Mouse (Mus musculus) T-cell, adult 2 months (primary cell): ENCODE results near the gene Kcnip1.
A peak's percentile ranks its signal among the peaks of the same experiment; 100 is the strongest.

Experiments used
- DNase-seq: peaks from one replicate; pipeline ENCODE4 v3.0.0; 2022; ENCODE audit warnings: low spot score

Gene Kcnip1

DNA sequence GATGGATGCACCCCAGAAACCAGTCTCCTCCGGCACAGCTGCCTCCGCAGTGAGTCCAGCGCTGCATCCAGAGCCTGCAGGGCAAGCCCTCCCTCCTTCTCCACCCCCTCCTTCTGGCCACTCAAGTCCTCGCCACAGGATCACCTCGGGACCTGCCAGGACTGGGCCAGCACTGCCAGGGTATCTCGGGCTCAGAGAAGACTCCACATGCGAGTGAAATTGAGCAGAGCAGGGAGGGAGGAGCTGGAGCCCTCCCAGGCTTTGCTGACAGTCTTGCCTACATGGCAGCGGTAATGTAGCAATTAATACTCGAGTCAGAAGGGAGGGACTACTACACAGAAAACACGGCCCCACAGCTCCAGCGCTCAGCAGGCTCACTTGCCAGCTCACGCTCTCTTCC, at the start of gene Kcnip1:
Kcnip1 (minus strand) TSS at position 215 of the 400 bp plus-strand sequence.
- no peak for DNase-seq

DNA sequence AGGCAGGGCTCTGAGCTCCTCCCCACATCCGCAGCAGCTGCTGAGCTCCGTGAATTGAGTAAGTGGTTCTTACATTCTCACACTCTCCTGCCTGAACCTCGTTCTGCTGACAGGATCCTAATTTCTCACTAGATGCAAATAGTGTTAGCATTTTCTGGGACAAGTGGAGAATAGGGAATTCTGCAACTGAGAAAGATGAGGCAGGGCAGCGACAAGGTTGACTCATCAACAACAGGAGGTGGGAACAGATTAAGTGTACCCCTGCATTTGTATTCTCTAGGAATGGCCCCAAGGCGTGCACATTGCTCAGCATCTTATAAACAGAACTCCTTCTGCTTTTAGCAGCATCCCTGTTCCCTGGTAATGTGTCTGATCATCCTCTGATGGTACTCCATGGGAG, 47.1 kb upstream of the Kcnip1 start:
- DNase-seq, result no peak

- no peak for DNase-seq
Measured at GRCm38 (mm10) chr11:34035909-34036658, 43.1 kb upstream of the Kcnip1 start.

- no peak for DNase-seq
Measured at GRCm38 (mm10) chr11:34034794-34035193, 41.8 kb upstream of the Kcnip1 start.

DNA sequence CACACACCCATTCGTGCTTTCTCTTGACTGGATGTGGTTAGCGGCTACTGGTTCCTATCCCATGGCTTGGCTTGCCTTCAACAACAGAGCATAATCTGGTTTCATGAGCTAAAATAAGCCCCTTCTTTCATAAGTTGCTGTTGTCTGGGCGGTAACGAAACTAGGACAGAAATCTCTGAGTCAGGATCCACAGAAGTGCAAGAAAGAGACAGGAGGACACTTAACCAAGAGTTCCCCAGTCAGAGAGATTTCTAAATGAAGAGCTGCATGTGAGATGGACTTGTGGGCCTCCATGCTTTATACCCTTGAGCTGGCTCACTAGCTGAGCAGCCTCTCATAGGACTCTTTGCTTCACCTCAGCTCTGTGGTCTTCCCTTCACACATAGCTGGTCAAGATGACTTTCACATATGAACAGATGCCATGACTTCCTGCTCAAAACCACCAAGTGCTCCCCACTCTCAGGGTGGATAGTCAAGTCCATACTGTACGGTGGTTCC, 41.1 kb upstream of the Kcnip1 start:
- DNase-seq, result peak; percentile 38

DNA sequence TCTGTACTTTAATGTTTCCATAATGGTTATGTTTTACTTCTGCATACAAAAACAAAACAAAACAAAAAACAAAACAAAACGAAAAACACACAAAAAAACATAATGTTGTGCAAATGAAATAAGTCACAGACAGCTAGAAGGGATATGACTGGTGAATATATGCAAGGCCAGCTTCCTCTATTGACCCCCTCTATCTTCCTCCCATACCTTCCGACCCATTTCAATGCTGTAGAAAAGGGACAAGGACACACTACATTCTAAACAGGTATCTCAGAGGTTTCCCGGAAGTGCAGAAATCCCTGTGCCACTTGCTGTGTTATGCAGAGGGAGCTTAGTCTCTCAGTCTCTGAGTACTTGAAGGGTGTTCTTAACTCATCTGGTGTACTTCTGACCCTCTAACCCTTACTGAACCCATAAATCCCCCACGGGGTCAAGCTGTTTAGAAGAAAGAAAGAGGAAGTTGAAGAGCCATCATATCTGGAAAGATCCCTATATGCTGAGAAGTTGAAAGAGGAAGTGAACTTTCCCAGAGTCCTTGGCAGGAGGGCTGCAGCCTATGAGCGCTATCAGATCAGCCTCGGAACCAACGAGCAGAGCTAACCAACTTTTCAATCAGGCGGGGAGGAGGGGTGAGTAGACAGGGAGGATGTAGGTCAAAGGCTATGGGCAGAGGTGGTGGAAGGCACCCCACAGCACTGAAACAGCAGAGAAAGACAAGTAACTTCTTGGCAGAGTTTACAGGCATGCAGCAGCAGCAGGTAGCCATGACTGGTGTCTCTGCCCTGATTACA, 38.3 kb upstream of the Kcnip1 start:
- DNase-seq, result peak; percentile 60

DNA sequence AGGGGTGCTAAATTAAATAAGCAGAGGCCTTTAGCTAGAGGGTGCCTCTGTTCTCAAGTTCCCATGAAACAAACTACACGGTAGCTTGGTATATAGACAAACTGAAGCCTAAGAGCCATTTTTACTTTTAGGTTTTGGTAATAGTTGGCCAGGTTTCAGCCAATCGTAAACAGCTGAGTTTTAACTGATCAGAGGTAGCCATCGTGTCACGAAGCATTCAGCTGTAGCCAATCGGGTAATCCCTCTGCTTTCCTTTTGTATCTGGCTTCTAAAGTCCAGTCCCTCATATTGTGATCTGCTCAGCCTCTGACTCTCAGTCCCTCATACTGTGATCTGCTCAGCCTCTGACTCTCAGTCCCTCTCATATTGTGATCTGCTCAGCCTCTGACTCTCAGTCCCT, 36.7 kb upstream of the Kcnip1 start:
- no peak for DNase-seq

DNA sequence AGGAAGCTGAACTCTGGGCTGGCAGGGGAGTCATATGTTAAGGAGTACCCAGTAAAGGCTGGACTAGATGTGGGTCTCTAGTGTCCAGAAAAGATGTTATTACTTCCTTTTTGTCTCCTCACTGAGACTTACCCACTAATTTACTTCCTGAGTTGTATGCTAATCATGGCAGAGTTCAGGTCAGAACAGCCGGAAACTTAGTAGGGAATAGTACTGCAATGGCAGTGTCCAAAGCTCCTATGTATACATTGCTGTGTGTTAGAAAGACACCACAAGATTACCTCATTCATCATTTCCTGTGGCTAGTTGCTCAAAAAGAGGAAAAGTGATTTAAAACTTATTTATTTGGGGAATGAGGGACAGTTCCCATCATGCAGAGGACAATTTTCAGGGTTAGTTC, 32.1 kb upstream of the Kcnip1 start:
- no peak for DNase-seq

- no peak for DNase-seq
Measured at GRCm38 (mm10) chr11:34012007-34012652, 19.2 kb upstream of the Kcnip1 start.

- peak; percentile 70 for DNase-seq
Measured at GRCm38 (mm10) chr11:34010859-34011172, 17.9 kb upstream of the Kcnip1 start.

- DNase-seq, result peak; percentile 74
Measured at GRCm38 (mm10) chr11:34010133-34010858, 17.3 kb upstream of the Kcnip1 start.

- peak; percentile 59 for DNase-seq
Measured at GRCm38 (mm10) chr11:34009316-34010087, 16.6 kb upstream of the Kcnip1 start.

- DNase-seq, result peak; percentile 78
Measured at GRCm38 (mm10) chr11:34008702-34009101, 15.8 kb upstream of the Kcnip1 start.

DNA sequence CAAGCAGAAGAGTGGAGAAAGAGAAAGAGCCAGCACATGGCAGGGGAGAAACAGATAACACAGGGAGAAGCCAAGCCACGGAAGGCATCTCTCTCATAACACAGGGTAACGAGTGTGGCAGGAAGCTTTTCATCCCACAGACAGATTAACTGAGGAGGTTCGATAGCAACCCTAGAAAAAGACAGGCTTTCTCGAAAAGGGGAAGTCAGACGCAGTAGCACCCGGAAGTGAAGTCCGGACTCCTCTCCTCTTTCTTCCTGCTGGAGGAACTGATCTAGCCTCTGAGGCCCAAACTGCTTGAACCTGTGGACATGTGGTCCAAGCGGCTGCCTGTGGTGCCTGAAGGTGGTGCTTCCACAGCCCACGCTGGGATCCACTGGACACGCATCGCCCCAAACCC, 15.3 kb upstream of the Kcnip1 start:
- DNase-seq, result peak; percentile 66

DNA sequence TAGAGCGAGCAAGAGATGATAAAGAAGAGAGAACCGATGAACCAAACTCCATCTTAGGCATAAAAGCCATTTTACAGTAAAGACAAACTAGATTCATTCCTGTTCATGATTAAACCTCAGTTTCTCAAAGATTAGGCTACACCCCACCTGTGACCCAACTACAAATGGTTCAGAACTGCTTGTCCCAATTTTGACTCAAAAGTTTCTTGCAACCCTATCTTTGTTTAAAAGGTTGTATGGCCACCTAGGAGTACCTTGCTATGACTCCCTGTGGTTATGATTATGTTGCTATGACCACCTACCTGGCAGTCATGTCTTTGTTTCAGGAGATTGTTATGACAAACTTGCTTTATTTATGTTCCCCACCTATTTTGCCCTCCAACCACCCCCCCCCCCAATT, 14.7 kb upstream of the Kcnip1 start:
- DNase-seq, result no peak

GRCm38 (mm10) chr11:34002593-34002965, 9.6 kb upstream of the Kcnip1 start:
- no peak for DNase-seq

GRCm38 (mm10) chr11:34001938-34002592, 9.1 kb upstream of the Kcnip1 start:
- peak; percentile 63 for DNase-seq

DNA sequence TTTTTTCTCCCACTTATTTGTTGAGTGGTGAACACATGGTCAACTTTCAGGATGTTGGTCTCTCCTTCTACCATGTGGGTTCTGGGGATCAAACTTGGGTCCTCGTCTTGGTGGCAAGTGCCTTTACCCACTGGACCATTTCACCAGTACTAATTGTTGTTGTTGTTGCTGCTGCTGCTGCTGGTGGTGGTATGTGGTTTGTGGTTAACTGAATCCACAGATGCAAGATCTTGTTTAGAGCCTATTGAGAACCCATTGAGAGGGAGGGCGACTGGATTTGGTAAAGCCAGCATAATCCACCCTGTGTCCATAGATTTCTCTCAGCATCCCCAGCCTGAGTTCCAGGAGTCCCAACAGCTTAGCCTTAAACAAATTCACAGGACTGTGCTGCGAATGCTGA, 7.5 kb upstream of the Kcnip1 start:
- DNase-seq, result no peak

GRCm38 (mm10) chr11:33998244-33998643, 5.3 kb upstream of the Kcnip1 start:
- no peak for DNase-seq

DNA sequence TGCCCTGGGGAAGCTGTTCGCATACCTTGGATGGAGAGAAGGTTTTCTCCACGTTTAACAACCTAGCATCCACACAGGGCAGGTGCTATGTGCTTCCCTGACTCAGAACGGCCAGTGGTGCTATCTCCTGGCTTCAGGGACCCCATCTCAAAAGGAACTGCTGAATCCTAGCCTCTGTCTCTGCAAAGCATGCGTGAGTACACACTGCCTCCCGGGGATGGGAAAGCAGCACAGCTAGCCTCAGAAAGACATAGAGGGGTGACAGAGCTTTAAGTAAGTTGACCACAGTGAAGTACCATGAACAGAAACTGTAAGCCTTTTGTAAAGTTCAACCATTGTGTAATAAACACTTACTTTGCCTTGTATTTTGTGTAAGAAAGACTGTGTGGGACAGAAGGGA, 544 bp upstream of the Kcnip1 start:
- no peak for DNase-seq

DNA sequence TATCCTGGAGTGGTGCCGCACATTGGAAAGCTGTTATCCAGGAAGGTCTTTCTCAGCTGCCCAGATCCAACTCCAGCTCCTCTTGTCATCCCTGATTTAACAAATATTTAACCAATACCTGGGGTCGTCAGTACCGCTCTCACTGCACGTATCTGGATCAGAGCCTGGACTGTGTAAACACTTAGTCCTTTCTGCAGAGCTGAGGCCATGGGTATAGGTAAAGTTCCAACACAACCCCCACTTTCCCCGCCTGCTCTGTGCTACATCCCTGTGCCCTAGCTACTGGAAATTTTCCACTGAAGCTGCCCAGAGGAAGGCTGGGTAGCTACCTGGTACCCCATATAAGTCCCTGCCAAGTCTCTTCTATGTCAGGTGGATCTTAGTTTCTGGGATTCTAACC, 3.0 kb downstream of the Kcnip1 start:
- DNase-seq, result no peak
